Mouse (Mus musculus): ENCODE results near the gene Calb2.

Gene Calb2

DNA sequence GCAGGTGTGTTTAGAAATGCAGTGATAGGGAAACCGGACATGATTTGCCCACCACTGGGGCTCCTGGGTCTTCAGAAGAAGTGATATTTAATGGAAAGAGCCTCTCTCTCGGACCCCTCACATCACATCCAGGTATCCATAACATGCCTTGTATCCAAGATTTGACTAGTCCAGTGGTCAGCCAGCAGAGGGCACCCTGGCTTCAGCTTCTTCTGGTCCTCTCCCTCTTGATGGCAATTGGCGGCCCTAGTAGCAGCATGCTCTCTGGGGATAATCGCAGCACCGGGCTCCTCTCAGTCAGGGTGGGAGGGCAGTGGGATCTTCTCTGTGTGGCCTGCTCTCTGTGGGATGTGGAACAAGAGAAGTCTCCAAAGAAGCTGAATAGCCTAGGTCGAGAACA lies 48.3 kb downstream of the Calb2 start:
- DNase-seq (ENCODE audit: low spot score in 2 of 2), result no peak

DNA sequence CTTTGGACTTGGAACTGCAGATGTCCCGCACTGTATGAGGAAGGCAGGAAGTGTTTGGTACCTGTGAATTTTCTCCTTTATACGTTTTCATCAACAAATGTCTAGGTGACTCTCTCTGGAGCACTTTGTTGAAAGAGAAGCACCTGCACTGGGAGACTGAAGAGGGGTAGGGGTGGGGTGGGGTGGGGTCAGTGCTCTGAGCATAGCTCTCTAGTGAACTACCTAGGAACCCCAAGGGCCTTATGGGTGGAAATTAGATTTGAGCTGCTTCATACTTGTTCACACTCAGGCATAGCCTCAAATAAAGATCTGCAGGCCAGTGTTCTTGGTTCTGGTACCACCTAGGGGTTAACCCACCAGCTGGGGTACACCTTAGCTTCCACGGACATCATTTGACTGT lies 65.4 kb downstream of the Calb2 start, which contains the start of gene Gm17720:
TSS of gene Gm17720 (minus strand) at position 101 of the 400 bp plus-strand sequence.
- no peak for DNase-seq (ENCODE audit: low spot score in 2 of 2)

DNA sequence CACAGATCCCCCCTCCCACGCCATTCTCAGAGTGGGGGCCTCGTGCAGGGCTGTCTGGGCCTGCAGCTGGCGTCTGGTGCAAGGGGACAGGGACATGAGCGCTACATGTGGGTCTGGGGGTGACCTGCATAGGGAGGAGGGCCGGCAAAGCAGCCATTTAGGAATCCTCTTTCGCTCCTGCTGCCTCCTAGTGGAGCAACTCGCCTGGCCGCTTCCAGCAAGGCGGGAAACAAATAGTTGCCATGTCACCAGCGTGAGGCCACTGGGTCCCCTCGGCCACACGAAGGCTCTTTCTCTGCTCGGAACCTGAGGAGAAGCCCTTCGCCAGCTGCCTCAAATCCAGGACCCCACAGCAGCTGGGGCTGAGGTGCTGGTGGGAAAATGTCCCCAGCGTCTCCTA lies 66.3 kb downstream of the Calb2 start:
- DNase-seq (ENCODE audit: low spot score in 2 of 2), result no peak

- no peak for DNase-seq (ENCODE audit: low spot score in 2 of 2)
These were observed 67.1 kb downstream of the Calb2 start, which contains the start of gene Gm21964 for GRCm38 (mm10) chr8:110100907-110101306. TSS of gene Gm21964 (plus strand) at chr8:110101207.

DNA sequence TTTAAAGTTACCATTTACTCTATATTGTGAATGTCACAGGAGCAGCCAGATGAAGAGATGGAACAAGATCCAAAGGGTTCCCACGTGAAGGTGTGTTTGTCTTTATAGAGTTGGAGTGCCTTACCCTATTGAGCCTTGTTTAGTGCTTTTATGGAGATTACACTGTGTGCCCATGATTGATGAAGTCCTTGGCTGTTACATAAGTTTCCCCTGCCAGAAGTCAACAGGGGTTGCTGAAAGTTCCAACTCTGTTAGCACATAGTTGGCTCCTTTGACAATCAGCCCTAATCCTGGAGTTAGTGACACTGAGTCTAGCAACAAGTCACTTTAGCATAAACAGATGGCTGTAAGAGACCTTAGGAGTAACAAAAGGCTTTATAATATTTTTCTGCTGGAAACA lies 76.1 kb downstream of the Calb2 start:
- DNase-seq (ENCODE audit: low spot score in 2 of 2), result no peak

Measured in spleen, postnatal 10 days (tissue).